Mouse (Mus musculus): ENCODE results near the gene Nmur2. TPM values are rescaled to one million over a fixed set of nuclear protein-coding genes. Genes with fewer than 3 reads are reported as not detected.

Gene Nmur2
- total RNA-seq, 1 experiment = not detected

DNA sequence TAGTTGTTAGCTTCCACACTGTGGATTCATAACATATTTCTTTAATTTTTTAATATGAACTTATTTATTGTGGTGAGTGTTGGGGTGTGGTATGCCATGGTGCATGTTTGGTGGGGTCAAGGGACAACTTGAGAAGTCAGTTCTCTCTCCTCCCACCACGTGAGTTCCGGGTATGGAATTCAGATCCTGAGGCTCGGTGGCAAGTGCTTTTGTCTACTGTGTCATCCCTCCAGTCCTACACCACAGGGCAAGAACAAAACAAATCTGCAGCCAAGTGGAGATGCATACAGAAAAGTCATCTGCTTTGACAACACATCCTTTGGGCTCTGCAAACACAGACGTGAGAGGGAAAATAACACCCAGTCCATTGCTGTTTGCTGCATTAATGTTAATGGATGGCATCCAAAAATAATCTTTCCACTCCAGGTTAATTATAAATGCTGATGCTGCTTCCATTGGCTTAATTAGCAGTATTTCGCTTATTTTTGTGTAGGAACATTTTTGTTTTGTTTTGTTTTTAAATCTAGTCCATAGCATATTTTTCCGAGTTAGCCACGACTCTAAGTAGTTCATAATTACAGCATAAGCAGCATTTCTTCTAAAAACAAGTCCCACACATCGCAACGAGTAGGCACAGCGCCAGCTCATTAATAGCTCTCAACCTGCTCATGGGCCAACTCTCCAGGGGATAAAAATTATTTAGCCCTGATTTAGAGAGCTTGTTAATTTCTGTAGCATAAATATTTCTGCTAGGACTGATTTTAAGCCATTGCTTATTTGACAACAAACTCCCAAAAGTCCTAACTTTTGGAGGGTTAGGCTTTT is 14.9 kb downstream of the Nmur2 start:
- Histone ChIP-seq H3K36me3 (ENCODE audit: control insufficient read depth, insufficient read depth, low read length, poor library complexity, severe bottlenecking) (no peaks in the 10 kb centered on the region), H3K4me1 (ENCODE audit: control insufficient read depth in 2 of 2, insufficient read depth in 2 of 2, low read length in 2 of 2, poor library complexity in 1 of 2) (no peaks in the 10 kb centered on the region), H3K9ac (ENCODE audit: insufficient read depth, low read depth, low read length, poor library complexity, severe bottlenecking) (no peak overlapping the region), H3K9me3 (ENCODE audit: control insufficient read depth, insufficient read depth, low read depth, low read length) (no peaks in the 10 kb centered on the region), H3K4me3 (ENCODE audit: insufficient read depth in 1 of 2, low read depth in 1 of 2, low read length in 2 of 2, poor library complexity in 1 of 2, severe bottlenecking in 1 of 2) (no peak overlapping the region), H3K27ac (ENCODE audit: insufficient read depth, low read depth, low read length, poor library complexity, severe bottlenecking) (no peak overlapping the region)
- in situ Hi-C loops (cut with MboI; ENCODE audit: low sequenced_read_pairs in 2 of 2, unreplicated experiment in 2 of 2) = no loop called here
- TF ChIP-seq HCFC1 (IDR thresholded peaks at IDR 0.05; ENCODE audit: borderline replicate concordance, insufficient read depth, low read length) (no peak), ZC3H11A (IDR thresholded peaks at IDR 0.05; ENCODE audit: borderline replicate concordance, low read depth, low read length) (no peak), CHD2 (IDR thresholded peaks at IDR 0.05; ENCODE audit: low read depth, low read length) (no peak)
- DNase-seq (ENCODE audit: low read depth, low spot score) = no peak

DNA sequence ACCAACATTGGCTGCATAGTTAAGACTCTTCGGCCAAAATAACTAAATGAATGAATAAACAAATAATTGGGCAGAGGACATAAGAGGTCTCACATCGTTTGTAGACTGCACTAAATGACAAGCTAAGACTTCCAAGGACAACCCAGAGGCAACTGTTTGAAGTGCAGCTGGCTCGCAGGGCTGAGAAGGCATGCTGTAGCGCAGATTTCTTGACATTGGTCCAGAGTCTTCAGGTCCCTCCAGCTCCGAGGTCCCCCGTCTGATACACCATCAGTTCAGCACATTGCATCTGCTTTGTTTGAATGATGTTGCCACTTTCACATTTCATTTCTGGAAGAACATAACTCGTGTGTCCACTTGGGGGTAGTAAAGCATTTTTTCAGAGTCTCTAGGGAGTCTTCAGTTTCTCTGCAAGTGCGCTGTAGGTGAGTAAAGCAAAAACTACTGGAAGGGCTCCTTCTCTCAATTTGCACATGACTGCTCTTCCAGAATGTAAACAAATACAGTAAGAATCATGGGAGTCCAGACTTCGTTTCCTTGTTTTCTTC is 27.2 kb downstream of the Nmur2 start:
- H3K36me3 ChIP-seq (ENCODE audit: control insufficient read depth, insufficient read depth, low read length, poor library complexity, severe bottlenecking) = no peaks in the 10 kb centered on the region
- in situ Hi-C loops (cut with MboI; ENCODE audit: low sequenced_read_pairs in 2 of 2, unreplicated experiment in 2 of 2) = no loop called here
- no peak for DNase-seq (ENCODE audit: low read depth, low spot score)

GRCm38 (mm10) chr11:56012396-56012795 is 28.4 kb downstream of the Nmur2 start:
- no peak for DNase-seq (ENCODE audit: low read depth, low spot score)
- H3K9ac ChIP-seq (ENCODE audit: insufficient read depth, low read depth, low read length, poor library complexity, severe bottlenecking) = no peak overlapping the region
- in situ Hi-C loops (cut with MboI; ENCODE audit: low sequenced_read_pairs in 2 of 2, unreplicated experiment in 2 of 2) = no loop called here
- H3K27ac ChIP-seq (ENCODE audit: insufficient read depth, low read depth, low read length, poor library complexity, severe bottlenecking) = no peak overlapping the region
- no peaks in the 10 kb centered on the region for H3K4me1 ChIP-seq (ENCODE audit: control insufficient read depth in 2 of 2, insufficient read depth in 2 of 2, low read length in 2 of 2, poor library complexity in 1 of 2)
- TF ChIP-seq CHD2 (IDR thresholded peaks at IDR 0.05; ENCODE audit: low read depth, low read length) = no peak
- no peak for TF ChIP-seq ZC3H11A (IDR thresholded peaks at IDR 0.05; ENCODE audit: borderline replicate concordance, low read depth, low read length)
- TF ChIP-seq MAFK (IDR thresholded peaks at IDR 0.05; ENCODE audit: insufficient read depth, low read depth, low read length) = no peak
- TF ChIP-seq HCFC1 (IDR thresholded peaks at IDR 0.05; ENCODE audit: borderline replicate concordance, insufficient read depth, low read length) = no peak
- TF ChIP-seq ZNF384 (IDR thresholded peaks at IDR 0.05; ENCODE audit: low read depth, low read length) = no peak
- H3K4me3 ChIP-seq (ENCODE audit: insufficient read depth in 1 of 2, low read depth in 1 of 2, low read length in 2 of 2, poor library complexity in 1 of 2, severe bottlenecking in 1 of 2) = no peak overlapping the region
- H3K9me3 ChIP-seq (ENCODE audit: control insufficient read depth, insufficient read depth, low read depth, low read length) = no peaks in the 10 kb centered on the region
- no peaks in the 10 kb centered on the region for H3K36me3 ChIP-seq (ENCODE audit: control insufficient read depth, insufficient read depth, low read length, poor library complexity, severe bottlenecking)

More for the DNA sequence above, 27.2 kb downstream of the Nmur2 start:
- Histone ChIP-seq H3K9me3 (ENCODE audit: control insufficient read depth, insufficient read depth, low read depth, low read length) (no peaks in the 10 kb centered on the region), H3K4me3 (ENCODE audit: insufficient read depth in 1 of 2, low read depth in 1 of 2, low read length in 2 of 2, poor library complexity in 1 of 2, severe bottlenecking in 1 of 2) (no peak overlapping the region), H3K27ac (ENCODE audit: insufficient read depth, low read depth, low read length, poor library complexity, severe bottlenecking) (no peak overlapping the region), H3K4me1 (ENCODE audit: control insufficient read depth in 2 of 2, insufficient read depth in 2 of 2, low read length in 2 of 2, poor library complexity in 1 of 2) (no peaks in the 10 kb centered on the region), H3K9ac (ENCODE audit: insufficient read depth, low read depth, low read length, poor library complexity, severe bottlenecking) (no peak overlapping the region)
- TF ChIP-seq ZC3H11A (IDR thresholded peaks at IDR 0.05; ENCODE audit: borderline replicate concordance, low read depth, low read length) (no peak), MAFK (IDR thresholded peaks at IDR 0.05; ENCODE audit: insufficient read depth, low read depth, low read length) (no peak), CHD2 (IDR thresholded peaks at IDR 0.05; ENCODE audit: low read depth, low read length) (no peak), ZNF384 (IDR thresholded peaks at IDR 0.05; ENCODE audit: low read depth, low read length) (no peak), HCFC1 (IDR thresholded peaks at IDR 0.05; ENCODE audit: borderline replicate concordance, insufficient read depth, low read length) (no peak)

DNA sequence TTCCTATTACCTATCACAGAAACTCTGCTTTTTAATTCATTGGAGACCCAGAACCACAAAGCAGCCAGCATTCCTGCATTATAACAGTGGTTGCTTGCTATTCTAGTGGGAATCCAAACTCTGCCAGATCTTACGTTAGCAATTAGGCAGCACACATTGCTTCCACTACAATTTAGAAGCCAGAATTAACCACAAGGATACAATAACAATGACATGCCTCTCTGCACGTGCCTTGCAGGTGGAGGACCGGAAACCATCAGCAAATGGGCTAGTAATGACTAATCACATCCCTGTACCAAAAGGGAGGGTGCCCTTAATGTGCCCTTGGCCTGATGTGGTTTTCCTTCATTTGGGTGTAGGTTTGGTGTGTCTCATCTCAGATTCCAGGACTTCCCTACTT is 32.5 kb downstream of the Nmur2 start:
- Histone ChIP-seq H3K9me3 (ENCODE audit: control insufficient read depth, insufficient read depth, low read depth, low read length) (no peaks in the 10 kb centered on the region), H3K9ac (ENCODE audit: insufficient read depth, low read depth, low read length, poor library complexity, severe bottlenecking) (no peak overlapping the region), H3K36me3 (ENCODE audit: control insufficient read depth, insufficient read depth, low read length, poor library complexity, severe bottlenecking) (no peaks in the 10 kb centered on the region), H3K4me1 (ENCODE audit: control insufficient read depth in 2 of 2, insufficient read depth in 2 of 2, low read length in 2 of 2, poor library complexity in 1 of 2) (no peaks in the 10 kb centered on the region), H3K27ac (ENCODE audit: insufficient read depth, low read depth, low read length, poor library complexity, severe bottlenecking) (no peak overlapping the region), H3K4me3 (ENCODE audit: insufficient read depth in 1 of 2, low read depth in 1 of 2, low read length in 2 of 2, poor library complexity in 1 of 2, severe bottlenecking in 1 of 2) (no peak overlapping the region)
- in situ Hi-C loops (cut with MboI; ENCODE audit: low sequenced_read_pairs in 2 of 2, unreplicated experiment in 2 of 2) = no loop called here
- TF ChIP-seq ZC3H11A (IDR thresholded peaks at IDR 0.05; ENCODE audit: borderline replicate concordance, low read depth, low read length) (no peak), MAFK (IDR thresholded peaks at IDR 0.05; ENCODE audit: insufficient read depth, low read depth, low read length) (no peak), HCFC1 (IDR thresholded peaks at IDR 0.05; ENCODE audit: borderline replicate concordance, insufficient read depth, low read length) (no peak), CHD2 (IDR thresholded peaks at IDR 0.05; ENCODE audit: low read depth, low read length) (no peak), ZNF384 (IDR thresholded peaks at IDR 0.05; ENCODE audit: low read depth, low read length) (no peak)
- no peak for DNase-seq (ENCODE audit: low read depth, low spot score)
